Mouse (Mus musculus) spleen, adult 2 months (tissue): ENCODE results near the gene Gss. TPM values are rescaled to one million over a fixed set of nuclear protein-coding genes. Genes with fewer than 3 reads are reported as not detected.
A peak's percentile ranks its signal among the peaks of the same experiment; 100 is the strongest.
"Not testable (repeated sequence)": the region's sequence is repeated elsewhere in the genome, so short reads cannot be mapped to it uniquely, and the experiment has no call there.

ENCODE experiments used
- DNase-seq, 2 experiments: peaks; one replicate each; pipeline versions ENCODE4 v3.0.0 to v3.0.0-alpha.2; 2012 to 2021; ENCODE audit warnings: low spot score in 2 of 2, low read depth in 1 of 2
- H3K27ac ChIP-seq: fragments of 200-500 bp; 2 replicates; pipeline ENCODE4 v1.5.1; 2012; ENCODE audit warnings: low read length, inconsistent platforms; ENCODE audit not compliant: insufficient read depth
- H3K27me3 ChIP-seq: fragments of 200-500 bp; 2 replicates; pipeline ENCODE4 v1.6.1; 2012; ENCODE audit warnings: mild to moderate bottlenecking, moderate library complexity, low read length, inconsistent platforms; ENCODE audit not compliant: control insufficient read depth, insufficient read depth
- H3K36me3 ChIP-seq: fragments of 200-500 bp; 2 replicates; pipeline ENCODE4 v1.6.1; 2012; ENCODE audit warnings: mild to moderate bottlenecking, low read length, inconsistent platforms; ENCODE audit not compliant: control insufficient read depth, insufficient read depth
- H3K4me1 ChIP-seq: fragments of 200-500 bp; 2 replicates; pipeline ENCODE4 v1.6.1; 2011; ENCODE audit warnings: inconsistent platforms; ENCODE audit not compliant: control insufficient read depth, insufficient read depth, insufficient read length
- H3K4me3 ChIP-seq: fragments of 200-500 bp; 2 replicates; pipeline ENCODE4 v1.5.1; 2011; ENCODE audit warnings: mild to moderate bottlenecking, inconsistent platforms; ENCODE audit not compliant: insufficient read depth, insufficient read length; ENCODE audit errors: extremely low read depth
- CTCF ChIP-seq: fragments of 200-500 bp; IDR thresholded peaks from 2 replicates; pipeline ENCODE4 v1.5.1; 2011; ENCODE audit warnings: mild to moderate bottlenecking, inconsistent platforms; ENCODE audit not compliant: insufficient read depth, insufficient read length, insufficient replicate concordance; ENCODE audit errors: extremely low read depth
- POLR2A ChIP-seq: fragments of 200-500 bp; IDR thresholded peaks from 2 replicates; pipeline ENCODE4 v1.6.1; 2011; ENCODE audit warnings: low read depth, low read length, inconsistent platforms
- WGBS: fragments of 180-500 bp; shearing (Covaris S2); methylation state at CpG from one replicate; pipeline ENCODE4 v1.1.7; 2018; 5-methylcytosine and 5-hydroxymethylcytosine counted together
- polyA plus RNA-seq: library from polyadenylated mRNA; depleted of rRNA; stranded (reverse); fragments of >200 nt; gene quantifications from 2 replicates; pipeline ENCODE4 v1.2.3, GENCODE M21; 2012

Gene Gss
- polyA plus RNA-seq, 1 experiment = 9.9 TPM

DNA sequence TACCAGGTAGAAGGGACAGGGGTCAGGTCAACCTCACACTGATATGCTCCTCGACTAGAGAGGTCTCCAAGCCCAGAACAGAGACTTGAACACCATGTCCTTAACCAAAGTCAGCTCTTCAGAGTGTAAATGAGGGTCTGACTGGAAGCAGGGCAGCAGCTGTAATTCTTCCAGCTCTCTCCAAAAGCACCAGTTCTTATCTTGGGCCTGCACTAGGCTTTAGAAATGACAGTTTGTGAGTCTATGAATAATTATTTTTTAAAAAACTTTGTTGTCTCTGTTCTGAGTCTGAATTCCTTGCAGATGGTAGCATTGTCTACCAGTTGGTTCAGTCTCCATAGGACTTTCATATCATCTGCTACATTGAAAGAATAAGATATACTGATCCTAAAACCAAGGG, 30.4 kb downstream of the Gss start:
- H3K36me3 ChIP-seq = peaks cover 1% of the 10 kb centered on the region; the same call in 1 of the 2 replicates
- no peaks in the 10 kb centered on the region for H3K27me3 ChIP-seq
- no peak for DNase-seq
- H3K4me3 ChIP-seq = no peak overlapping the region
- WGBS = 51% methylated on average over 1 of the region's 1 CpGs
- H3K4me1 ChIP-seq = no peaks in the 10 kb centered on the region
- no peak overlapping the region for H3K27ac ChIP-seq
- TF ChIP-seq POLR2A (no peak), CTCF (no peak)

DNA sequence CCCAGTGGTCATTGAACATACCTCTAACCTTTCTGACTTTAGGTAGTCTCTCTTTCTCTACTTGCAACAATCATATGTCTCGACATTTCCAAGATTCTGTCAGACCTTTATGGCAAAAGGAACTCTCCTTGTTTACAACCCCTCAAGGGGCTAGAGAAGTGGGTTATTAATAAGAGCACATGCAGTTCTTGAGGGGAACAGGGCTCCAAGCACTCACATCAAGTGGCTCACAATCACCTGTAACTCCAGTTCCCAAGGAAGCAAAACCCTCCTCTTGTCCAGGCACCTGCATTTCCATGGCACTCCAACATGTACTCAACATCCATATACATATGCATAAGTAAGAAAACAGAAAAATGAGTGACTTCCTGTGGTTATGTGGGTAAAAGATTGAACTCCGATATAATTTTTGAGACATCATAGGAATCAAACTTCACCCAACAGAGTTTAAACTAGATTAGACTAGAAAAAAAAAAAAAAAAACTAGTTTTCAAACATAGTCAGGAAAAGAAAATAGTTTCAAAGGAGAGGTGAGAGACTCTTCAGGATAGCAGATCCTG, 38.1 kb downstream of the Gss start:
- H3K36me3 ChIP-seq = peaks cover 3% of the 10 kb centered on the region; the same call in 1 of the 2 replicates
- H3K4me1 ChIP-seq = no peaks in the 10 kb centered on the region
- H3K4me3 ChIP-seq = no peak overlapping the region
- TF ChIP-seq CTCF = no peak
- TF ChIP-seq POLR2A = no peak
- H3K27me3 ChIP-seq = no peaks in the 10 kb centered on the region
- 44% methylated on average over 2 of the region's 2 CpGs for WGBS
- peak overlapping the region; percentile 67 for H3K27ac ChIP-seq
- no peak for DNase-seq

DNA sequence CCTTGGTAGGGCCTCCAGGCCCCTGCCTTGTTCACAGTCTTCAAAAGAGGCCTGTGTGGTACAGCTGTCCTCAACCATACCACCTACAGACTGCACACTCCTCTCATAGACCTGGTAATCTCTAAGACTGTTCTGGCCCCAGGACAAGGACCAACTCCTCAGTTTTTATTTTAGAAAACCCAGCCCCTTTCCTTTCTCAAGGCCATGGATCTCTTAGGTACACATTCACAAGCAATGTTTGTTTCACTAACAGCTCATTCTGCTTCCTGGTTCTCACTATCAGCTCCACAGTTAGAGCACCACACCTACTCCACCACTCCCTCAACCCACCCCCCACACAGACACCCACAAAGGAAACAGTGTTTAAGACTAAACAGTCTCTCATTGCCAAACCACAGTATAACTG, 39.7 kb downstream of the Gss start:
- 0 out of 2 replicates have a peak, but pooled peaks cover 1% of the 10 kb centered on the region for H3K36me3 ChIP-seq
- peak in 1 of 2 experiments; percentile 15 for DNase-seq
- no peaks in the 10 kb centered on the region for H3K27me3 ChIP-seq
- H3K27ac ChIP-seq = peak overlapping the region; percentile 87
- no peak overlapping the region for H3K4me3 ChIP-seq
- no peak for TF ChIP-seq POLR2A
- no peak for TF ChIP-seq CTCF
- H3K4me1 ChIP-seq = no peaks in the 10 kb centered on the region

DNA sequence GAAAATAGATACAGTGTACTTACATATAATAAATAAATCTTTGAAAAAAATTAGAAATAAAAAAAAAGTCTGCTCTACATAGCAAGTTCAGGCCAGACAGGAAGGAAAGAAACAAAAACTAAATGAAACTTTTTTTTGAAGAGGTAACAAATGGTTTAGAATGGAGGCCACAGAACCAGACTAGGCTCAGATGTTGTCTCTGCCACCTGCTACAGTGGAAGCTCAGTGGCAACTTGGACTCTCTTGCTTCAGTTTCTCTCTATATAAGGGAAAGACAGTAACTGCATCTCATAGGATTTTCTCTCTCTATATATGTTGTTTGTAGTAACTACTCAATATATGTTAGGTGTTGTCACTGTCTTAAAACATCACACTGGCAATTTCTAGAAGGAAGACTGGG, 40.3 kb downstream of the Gss start:
- 0 out of 2 replicates have a peak, but pooled peaks cover 1% of the 10 kb centered on the region for H3K36me3 ChIP-seq
- TF ChIP-seq POLR2A = no peak
- no peak for TF ChIP-seq CTCF
- H3K27me3 ChIP-seq = no peaks in the 10 kb centered on the region
- no peak overlapping the region for H3K27ac ChIP-seq
- no peak overlapping the region for H3K4me3 ChIP-seq
- H3K4me1 ChIP-seq = no peaks in the 10 kb centered on the region
- no peak for DNase-seq

DNA sequence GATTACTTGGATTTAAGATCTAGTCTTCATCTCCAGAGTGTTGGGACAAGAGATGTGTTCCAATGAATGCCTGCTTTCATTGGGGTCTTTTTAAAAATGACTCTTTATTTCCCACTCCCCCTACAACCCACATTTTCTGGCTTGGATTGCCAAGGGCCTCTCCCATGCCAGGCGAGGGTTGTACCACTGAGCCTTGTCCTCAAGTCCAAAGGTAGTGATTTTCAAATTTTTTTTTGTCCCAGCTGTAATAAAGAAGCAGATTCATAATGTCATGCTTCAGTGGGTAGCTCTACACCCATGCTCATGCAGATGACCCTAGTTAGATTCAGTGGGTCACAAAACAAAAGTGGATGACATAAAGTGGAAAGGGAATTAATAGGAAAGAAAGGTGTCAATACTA, 45.7 kb downstream of the Gss start:
- no peak for TF ChIP-seq POLR2A
- no peak for TF ChIP-seq CTCF
- 0 out of 2 replicates have a peak, but pooled peaks cover 1% of the 10 kb centered on the region for H3K36me3 ChIP-seq
- H3K27me3 ChIP-seq = no peaks in the 10 kb centered on the region
- H3K27ac ChIP-seq = no peak overlapping the region
- no peak for DNase-seq
- no peaks in the 10 kb centered on the region for H3K4me1 ChIP-seq
- no peak overlapping the region for H3K4me3 ChIP-seq
- WGBS = 83% methylated on average over 1 of the region's 1 CpGs

DNA sequence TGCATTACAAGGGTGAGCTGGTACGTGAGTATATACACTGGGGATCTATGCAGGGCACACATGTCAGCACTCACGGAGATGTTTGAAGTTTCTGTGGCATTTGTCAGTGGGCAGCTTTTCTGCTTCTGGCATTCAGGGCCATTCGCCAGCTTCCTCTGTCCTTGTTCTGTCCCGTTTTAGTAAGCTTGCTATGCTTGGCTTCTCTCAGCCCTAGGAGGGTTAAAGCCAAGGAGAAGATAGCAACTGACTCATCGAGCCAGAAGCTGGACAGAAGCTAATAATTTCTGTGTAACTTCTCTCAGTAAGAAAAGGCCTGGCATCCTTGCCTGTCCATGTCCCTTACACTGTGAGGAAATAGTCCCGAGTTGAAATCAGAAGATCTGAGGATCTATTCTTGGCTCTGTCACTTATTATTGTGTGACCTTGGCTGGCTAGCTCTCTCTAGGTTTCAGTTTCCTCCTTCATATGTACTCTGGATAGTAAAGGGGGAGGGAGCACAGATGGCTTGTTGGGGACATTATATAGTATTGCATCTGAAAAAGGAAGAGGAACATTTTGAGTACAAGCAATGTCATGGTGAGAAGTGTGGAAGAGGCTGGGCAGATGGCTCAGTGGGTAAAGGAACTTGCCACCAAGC, 51.7 kb downstream of the Gss start:
- 27% methylated on average over 6 of the region's 6 CpGs for WGBS
- Histone ChIP-seq H3K27ac (peak overlapping the region; percentile 47), H3K4me1 (peaks cover 3% of the 10 kb centered on the region; the same call in 1 of the 2 replicates), H3K27me3 (no peaks in the 10 kb centered on the region), H3K4me3 (no peak overlapping the region), H3K36me3 (no peaks in the 10 kb centered on the region)
- TF ChIP-seq CTCF = no peak
- no peak for TF ChIP-seq POLR2A
- DNase-seq = no peak

DNA sequence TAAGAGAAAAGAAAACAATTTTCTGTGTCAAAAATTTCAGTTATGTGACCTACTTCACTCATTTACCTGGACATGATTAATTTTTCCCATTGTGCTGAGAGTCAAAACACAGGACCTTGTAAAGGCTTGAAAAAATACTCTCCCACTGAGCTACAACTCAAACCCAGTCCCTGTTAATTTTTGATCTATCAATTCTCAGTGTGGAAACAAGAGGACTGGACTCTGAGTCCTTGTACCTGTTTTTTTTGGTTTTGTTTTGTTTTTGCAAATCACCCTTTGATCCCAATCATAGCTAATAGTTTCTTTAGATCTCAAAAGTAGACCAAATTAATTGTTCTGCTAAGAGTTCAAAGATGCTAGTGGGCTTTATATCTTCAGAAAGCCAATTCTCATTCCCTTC, 52.9 kb downstream of the Gss start:
- no peak for DNase-seq
- Histone ChIP-seq H3K27me3 (no peaks in the 10 kb centered on the region), H3K4me1 (peaks cover 3% of the 10 kb centered on the region; the same call in 1 of the 2 replicates), H3K4me3 (no peak overlapping the region), H3K27ac (no peak overlapping the region), H3K36me3 (no peaks in the 10 kb centered on the region)
- TF ChIP-seq CTCF = no peak
- no peak for TF ChIP-seq POLR2A

DNA sequence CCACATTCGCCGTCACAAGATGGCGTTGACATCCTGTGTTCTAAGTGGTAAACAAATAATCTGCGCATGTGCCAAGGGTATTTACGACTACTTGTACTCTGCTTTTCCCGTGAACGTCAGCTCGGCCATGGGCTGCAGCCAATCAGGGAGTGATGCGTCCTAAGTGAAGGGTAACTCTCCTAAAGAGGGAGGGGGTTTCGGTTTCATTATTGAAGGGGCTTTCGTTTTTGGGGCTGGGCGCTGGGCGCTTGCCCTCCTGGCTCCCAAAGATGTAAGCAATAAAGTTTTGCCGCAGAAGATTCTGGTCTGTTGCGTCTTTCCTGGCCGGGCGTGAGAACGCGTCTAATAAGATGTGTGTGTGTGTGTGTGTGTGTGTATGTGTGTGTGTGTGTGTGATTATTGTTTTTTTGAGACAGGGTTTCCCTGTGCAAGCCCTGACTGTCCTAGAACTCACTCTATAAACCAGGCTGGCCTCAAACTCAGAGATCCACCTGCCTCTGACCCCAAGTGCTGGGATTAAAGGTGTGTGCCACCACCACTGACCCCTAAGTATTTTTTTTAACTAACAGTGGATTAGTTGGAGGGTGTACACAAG, 54.0 kb downstream of the Gss start:
- peak overlapping the region; percentile 45 for H3K4me3 ChIP-seq
- H3K27me3 ChIP-seq, H3K4me1 ChIP-seq, DNase-seq, H3K36me3 ChIP-seq: not testable (repeated sequence)
- H3K27ac ChIP-seq = peak overlapping the region; percentile 85
- 66% methylated on average over 19 of the region's 19 CpGs for WGBS
